Mouse (Mus musculus) embryonic facial prominence, embryonic 14.5 days (tissue): ENCODE data around the gene Slc25a39. TPM values are rescaled to one million over a fixed set of nuclear protein-coding genes. Genes with fewer than 3 reads are reported as not detected.

ENCODE experiments used
- ATAC-seq: fragments of 200-750 bp; cut with Nextera tagmentation; 2 replicates; pipeline ENCODE4 v1.8.0; 2017; ENCODE audit warnings: low read depth, moderate number of reproducible peaks, moderate TSS enrichment
- DNase-seq: peaks from one replicate; pipeline ENCODE4 v3.0.0-alpha.2; 2015; ENCODE audit warnings: low spot score
- H3K27ac ChIP-seq: fragments of 300-500 bp; sonication (generic); replicated peaks from 2 replicates; pipeline ENCODE4 v1.5.1; 2014; ENCODE audit warnings: low read depth, mild to moderate bottlenecking, low read length, moderate library complexity
- H3K27me3 ChIP-seq: fragments of 300-500 bp; sonication (generic); replicated peaks from 2 replicates; pipeline ENCODE4 v1.6.1; 2014; ENCODE audit warnings: low read length; ENCODE audit not compliant: control insufficient read depth, insufficient read depth
- H3K36me3 ChIP-seq: fragments of 300-500 bp; sonication (generic); 2 replicates; pipeline ENCODE4 v1.6.1; 2014; ENCODE audit warnings: low read length, mixed read lengths; ENCODE audit not compliant: control insufficient read depth, insufficient read depth
- H3K4me1 ChIP-seq: fragments of 300-500 bp; sonication (generic); 2 replicates; pipeline ENCODE4 v1.6.1; 2014; ENCODE audit warnings: antibody characterized with exemption, low read length; ENCODE audit not compliant: control insufficient read depth, insufficient read depth
- H3K4me2 ChIP-seq: fragments of 300-500 bp; sonication (generic); 2 replicates; pipeline ENCODE4 v1.6.1; 2014; ENCODE audit warnings: low read depth, mild to moderate bottlenecking, low read length, moderate library complexity, mixed read lengths
- H3K4me3 ChIP-seq: fragments of 300-500 bp; sonication (generic); 2 replicates; pipeline ENCODE4 v1.5.1; 2014; ENCODE audit warnings: low read depth, mild to moderate bottlenecking, low read length
- H3K9ac ChIP-seq: fragments of 300-500 bp; sonication (generic); 2 replicates; pipeline ENCODE4 v1.6.1; 2014; ENCODE audit warnings: low read depth, mild to moderate bottlenecking, low read length, moderate library complexity, mixed read lengths
- H3K9me3 ChIP-seq: fragments of 300-500 bp; sonication (generic); 2 replicates; pipeline ENCODE4 v1.6.1; 2016; ENCODE audit warnings: low read length; ENCODE audit not compliant: control insufficient read depth
- WGBS: fragments of 180-500 bp; shearing (Covaris S2); extraction: QIAGEN DNeasy Blood & Tissue Kit; methylation state at CpG from one replicate; pipeline ENCODE4 v1.1.7; 2014; 5-methylcytosine and 5-hydroxymethylcytosine counted together
- polyA plus RNA-seq: library from polyadenylated mRNA; unstranded; fragments of >200 nt; fragmentation: Nextera tagmentation; extraction: Ambion mirVana; gene quantifications from 2 replicates; pipeline ENCODE4 v1.2.1, GENCODE M21; 2014

Slc25a39 gene
- polyA plus RNA-seq, 1 experiment from 2014 or later, result 190 TPM

DNA sequence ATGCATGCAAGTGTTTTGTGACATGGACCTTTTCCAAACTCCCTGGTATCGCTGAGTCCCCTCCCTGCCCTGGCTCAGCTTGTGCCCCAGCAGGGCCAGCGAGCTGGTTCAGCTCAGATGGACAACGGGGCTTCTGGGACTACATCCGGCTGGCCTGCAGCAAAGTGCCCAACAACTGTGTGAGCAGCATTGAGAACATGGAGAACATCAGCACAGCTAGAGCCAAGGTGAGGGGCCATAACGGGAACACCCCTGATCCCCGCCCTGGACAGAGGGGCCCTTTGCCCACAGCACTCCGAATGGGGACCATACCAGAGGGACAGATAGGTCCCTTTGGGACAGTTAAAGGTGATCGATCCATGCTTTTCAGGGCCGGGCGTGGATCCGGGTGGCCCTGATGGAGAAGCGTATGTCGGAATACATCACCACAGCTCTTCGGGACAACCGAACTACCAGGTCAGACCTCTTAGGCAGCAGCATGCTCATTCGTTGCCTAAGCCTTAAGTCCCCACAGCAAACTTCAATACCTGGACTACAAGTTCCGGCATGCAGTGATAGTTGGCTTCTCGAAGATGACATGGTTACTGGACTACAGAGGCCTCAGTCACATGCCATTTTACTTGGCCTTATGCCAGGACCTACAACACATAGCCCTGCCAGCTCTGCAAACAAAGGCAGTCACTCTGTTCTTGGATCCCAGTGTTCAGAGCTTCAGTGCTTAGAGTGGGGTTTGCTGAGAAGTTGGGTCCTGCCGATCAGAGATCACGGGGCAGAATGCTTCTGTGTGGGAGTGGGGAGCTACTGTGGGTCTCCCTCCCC, 9.5 kb downstream of the Slc25a39 start:
- Histone ChIP-seq H3K27me3 (peaks cover 39% of the 10 kb centered on the region), H3K9me3 (no peaks in the 10 kb centered on the region), H3K4me2 (no peak overlapping the region), H3K27ac (no peak overlapping the region), H3K36me3 (peaks cover 12% of the 10 kb centered on the region), H3K9ac (no peak overlapping the region), H3K4me1 (peaks cover 16% of the 10 kb centered on the region), H3K4me3 (no peak overlapping the region)
- DNase-seq, result peak; percentile 73
- WGBS, result 74% methylated on average over 20 of the region's 20 CpGs
- no peak for ATAC-seq

DNA sequence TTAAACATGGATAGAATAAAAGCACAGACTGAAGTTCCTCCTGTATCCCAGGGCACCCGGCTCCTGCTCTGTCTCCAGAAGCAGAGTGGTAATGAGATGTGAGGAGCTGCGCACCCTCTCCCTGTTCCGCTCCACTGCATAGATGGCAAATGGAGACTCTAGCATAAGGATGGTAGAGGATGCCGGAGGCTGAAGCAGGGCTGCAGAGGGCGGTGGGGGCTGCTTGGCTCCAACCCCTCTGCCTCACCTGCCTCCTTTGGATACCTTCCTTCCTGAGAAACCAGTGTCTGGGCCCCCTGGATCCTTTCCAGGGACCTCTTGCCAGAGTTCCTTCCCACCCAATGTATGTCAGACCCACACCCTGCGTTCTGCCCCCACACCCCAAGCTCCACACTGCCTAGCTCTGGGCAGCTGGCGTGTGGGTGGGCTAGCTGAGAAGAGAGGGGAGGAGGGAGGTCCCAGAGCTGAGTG, 11.0 kb downstream of the Slc25a39 start:
- Histone ChIP-seq H3K27ac (no peak overlapping the region), H3K4me2 (no peak overlapping the region), H3K4me1 (peaks cover 20% of the 10 kb centered on the region), H3K4me3 (no peak overlapping the region), H3K27me3 (peaks cover 39% of the 10 kb centered on the region), H3K9me3 (no peaks in the 10 kb centered on the region), H3K9ac (no peak overlapping the region), H3K36me3 (no peaks in the 10 kb centered on the region)
- DNase-seq, result no peak
- ATAC-seq, result no peak
- WGBS, result 73% methylated on average over 7 of the region's 7 CpGs

DNA sequence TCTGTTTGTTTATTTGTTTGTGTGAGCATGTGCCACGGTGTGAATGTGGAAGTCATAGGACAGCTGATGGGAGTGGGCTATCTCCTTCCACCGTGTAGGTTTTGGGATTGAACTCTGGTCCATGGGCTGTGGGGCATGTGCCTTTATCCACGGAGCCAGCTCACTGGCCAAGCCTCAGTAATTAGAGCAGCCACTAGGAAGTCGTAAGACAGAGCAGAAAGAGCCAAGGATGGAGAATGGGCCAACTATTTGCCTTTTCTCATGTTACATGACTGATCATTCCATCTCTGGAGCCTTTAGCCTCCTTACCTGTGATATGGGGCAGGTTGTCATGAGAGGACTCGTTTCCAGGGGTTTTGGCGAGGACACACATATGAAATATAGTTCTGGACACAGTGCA, 11.5 kb downstream of the Slc25a39 start:
- Histone ChIP-seq H3K36me3 (no peaks in the 10 kb centered on the region), H3K27ac (no peak overlapping the region), H3K27me3 (peaks cover 39% of the 10 kb centered on the region), H3K4me2 (no peak overlapping the region), H3K9me3 (no peaks in the 10 kb centered on the region), H3K4me3 (no peak overlapping the region), H3K4me1 (peaks cover 20% of the 10 kb centered on the region), H3K9ac (no peak overlapping the region)
- ATAC-seq (no peak), DNase-seq (no peak)
- 59% methylated on average over 6 of the region's 6 CpGs for WGBS

DNA sequence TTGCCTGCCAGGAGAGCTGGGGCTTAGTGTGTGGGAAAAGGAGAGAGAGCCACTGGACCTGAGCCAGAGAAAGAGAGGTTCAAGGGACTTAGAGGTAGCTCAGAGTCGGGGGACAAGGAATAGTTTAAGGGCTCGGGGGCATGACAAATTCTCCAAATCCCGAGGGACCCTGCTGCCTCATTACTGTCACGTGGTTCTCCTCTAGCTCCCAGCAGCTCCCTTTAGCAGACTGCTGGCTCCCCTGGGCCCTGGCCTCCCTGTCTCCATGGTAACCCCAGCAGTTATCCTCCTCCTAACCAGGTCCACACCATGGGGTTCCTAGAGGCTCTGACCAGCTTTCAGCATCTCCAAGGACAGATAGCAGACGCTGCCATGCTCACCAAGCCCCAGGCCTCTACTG, 12.5 kb downstream of the Slc25a39 start:
- DNase-seq (peak; percentile 62), ATAC-seq (peak; percentile 31; the same call in 1 of the 2 replicates)
- H3K27ac ChIP-seq, result no peak overlapping the region
- peaks cover 33% of the 10 kb centered on the region for H3K27me3 ChIP-seq
- H3K4me2 ChIP-seq, result peak overlapping the region; percentile 82; the same call in 1 of the 2 replicates
- 2% methylated on average over 5 of the region's 5 CpGs for WGBS
- peaks cover 20% of the 10 kb centered on the region for H3K4me1 ChIP-seq
- no peak overlapping the region for H3K9ac ChIP-seq
- no peak overlapping the region for H3K4me3 ChIP-seq
- no peaks in the 10 kb centered on the region for H3K9me3 ChIP-seq
- no peaks in the 10 kb centered on the region for H3K36me3 ChIP-seq

DNA sequence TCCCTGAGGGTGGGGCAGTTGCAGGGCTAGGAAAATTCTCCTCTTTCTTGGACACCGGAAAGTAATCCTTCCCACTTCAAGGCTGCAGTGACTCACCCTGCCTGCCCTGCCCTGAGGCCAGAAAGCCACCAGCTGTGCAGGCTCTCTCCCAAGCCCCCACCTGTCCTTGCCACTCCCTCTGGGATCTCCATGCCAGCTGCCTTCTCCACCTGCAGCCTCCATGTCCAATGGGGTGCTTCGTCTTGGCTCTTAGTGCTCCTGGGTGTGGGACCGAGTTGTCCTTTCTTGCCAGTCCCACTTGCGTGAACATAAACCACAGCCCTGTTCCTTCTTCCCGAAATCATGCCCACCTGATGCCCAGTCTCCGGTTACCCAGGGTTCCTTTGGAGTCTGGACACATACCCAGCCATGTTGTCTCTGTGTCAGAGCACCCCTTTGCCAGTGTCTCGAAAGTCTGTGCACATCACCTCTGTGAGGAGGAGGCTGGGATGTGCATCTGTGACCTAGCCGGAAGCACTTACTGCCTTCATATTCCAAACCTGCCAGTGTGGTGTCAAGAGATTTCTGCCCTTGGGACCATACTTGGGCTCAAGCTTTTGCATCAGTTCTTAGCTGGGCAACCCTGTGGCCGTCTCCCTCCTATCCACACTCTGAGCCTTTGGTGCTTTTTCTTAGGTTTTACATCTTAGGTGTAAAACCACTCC, 13.2 kb downstream of the Slc25a39 start:
- WGBS, result 69% methylated on average over 9 of the region's 9 CpGs
- Histone ChIP-seq H3K4me1 (peaks cover 15% of the 10 kb centered on the region), H3K27me3 (peaks cover 26% of the 10 kb centered on the region), H3K9ac (no peak overlapping the region), H3K4me3 (peak overlapping the region; percentile 44; the same call in 1 of the 2 replicates), H3K27ac (no peak overlapping the region), H3K9me3 (no peaks in the 10 kb centered on the region), H3K36me3 (no peaks in the 10 kb centered on the region), H3K4me2 (peak overlapping the region; percentile 82)
- ATAC-seq (no peak), DNase-seq (no peak)

DNA sequence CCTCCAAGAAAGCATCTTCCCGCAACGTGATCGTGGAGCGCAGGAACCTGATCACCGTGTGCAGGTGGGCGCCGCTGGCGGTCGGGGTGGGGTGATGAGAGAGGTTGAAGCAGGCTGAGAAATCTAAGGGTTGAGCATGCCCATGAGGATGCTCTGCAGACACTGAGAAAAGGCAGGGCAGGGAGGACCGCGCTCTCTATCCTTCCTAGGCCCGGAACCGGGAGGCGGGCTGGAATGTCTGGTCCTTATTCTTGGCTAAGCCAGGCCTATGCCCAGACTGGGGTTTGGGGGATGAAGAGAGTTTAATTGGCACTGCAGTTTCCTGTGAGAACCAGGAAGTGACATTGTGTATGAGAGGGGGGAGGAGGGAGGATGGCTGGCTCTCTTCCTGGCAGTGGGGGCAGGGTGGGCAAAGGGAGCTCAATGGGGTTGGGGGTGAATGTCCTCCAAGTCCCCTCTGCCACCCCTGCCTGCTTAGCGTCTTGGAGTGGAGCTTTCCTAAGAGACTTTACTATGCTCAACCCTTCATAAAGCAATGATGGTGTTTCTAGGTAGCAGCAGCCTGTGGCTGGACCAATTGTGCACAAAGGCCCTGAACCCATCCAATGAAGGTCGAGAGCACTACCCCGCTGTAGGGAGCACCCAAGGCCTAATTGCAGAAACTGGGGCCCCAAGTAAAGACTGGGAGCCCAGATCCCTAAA, 13.9 kb downstream of the Slc25a39 start:
- peak overlapping the region; percentile 53 for H3K9ac ChIP-seq
- H3K36me3 ChIP-seq, result no peaks in the 10 kb centered on the region
- ATAC-seq (peak; percentile 14; the same call in 1 of the 2 replicates), DNase-seq (no peak)
- peak overlapping the region; percentile 82 for H3K4me2 ChIP-seq
- H3K4me1 ChIP-seq, result peaks cover 11% of the 10 kb centered on the region
- H3K4me3 ChIP-seq, result peak overlapping the region; percentile 44
- no peaks in the 10 kb centered on the region for H3K9me3 ChIP-seq
- H3K27me3 ChIP-seq, result peaks cover 19% of the 10 kb centered on the region
- 10% methylated on average over 17 of the region's 17 CpGs for WGBS
- H3K27ac ChIP-seq, result 0 out of 2 replicates have a peak overlapping the region, but pooled peaks have one; percentile 24

DNA sequence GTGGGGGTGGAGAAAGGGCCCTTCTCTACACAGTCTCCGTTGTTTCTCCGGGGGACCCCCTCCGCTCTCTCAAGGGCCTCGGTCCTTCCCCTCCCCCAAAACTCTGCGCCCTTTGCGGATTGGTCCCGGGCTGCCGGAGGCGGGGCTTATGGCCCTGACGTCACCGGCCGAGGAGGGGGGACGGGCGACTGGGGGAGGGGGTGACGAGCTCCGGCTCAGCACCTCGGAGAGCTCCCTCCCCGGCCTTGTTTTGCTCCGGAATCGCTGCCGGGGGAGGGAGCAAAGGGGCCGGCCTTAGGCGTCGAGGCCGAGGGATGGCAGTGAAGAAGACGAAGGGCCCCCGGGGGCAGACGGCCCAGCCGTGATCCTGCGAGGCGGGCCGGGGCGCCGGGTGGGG, 14.5 kb downstream of the Slc25a39 start, which contains the start of gene Rundc3a:
Rundc3a (plus strand) TSS at position 166 of the 397 bp plus-strand sequence.
- ATAC-seq (peak; percentile 85), DNase-seq (peak; percentile 90)
- peaks cover 13% of the 10 kb centered on the region for H3K27me3 ChIP-seq
- H3K9ac ChIP-seq, result peak within 1 kb of the TSS; percentile 53
- H3K4me1 ChIP-seq, result peaks cover 11% of the 10 kb centered on the region
- no peaks in the 10 kb centered on the region for H3K36me3 ChIP-seq
- WGBS, result under 1% methylated on average over 25 of the region's 34 CpGs
- peak within 1 kb of the TSS; percentile 82 for H3K4me2 ChIP-seq
- H3K9me3 ChIP-seq, result no peaks in the 10 kb centered on the region
- peak within 1 kb of the TSS; percentile 44 for H3K4me3 ChIP-seq
- 0 out of 2 replicates have a peak within 1 kb of the TSS, but pooled peaks have one; percentile 24 for H3K27ac ChIP-seq
